Mouse (Mus musculus) left cerebral cortex, adult 2 months (tissue): Measurements from ENCODE around the gene Lrmp. TPM values are rescaled to one million over a fixed set of nuclear protein-coding genes. Genes with fewer than 3 reads are reported as not detected.
"Not testable (repeated sequence)": the region's sequence is repeated elsewhere in the genome, so short reads cannot be mapped to it uniquely, and the experiment has no call there.

Experiments
- DNase-seq, 2 experiments: peaks; one replicate each; pipeline ENCODE4 v3.0.0; 2021 to 2022; ENCODE audit warnings: low spot score in 2 of 2, mixed read lengths in 1 of 2; ENCODE audit errors: extremely low spot score in 1 of 2
- H3K27ac ChIP-seq: fragments of 200-600 bp; 2 replicates; pipeline ENCODE4 v1.8.1; 2022
- H3K4me3 ChIP-seq: fragments of 200-600 bp; 2 replicates; pipeline ENCODE4 v1.8.1; 2022
- CTCF ChIP-seq: fragments of 200-600 bp; IDR thresholded peaks from 2 replicates; pipeline ENCODE4 v1.8.1; 2022; ENCODE audit warnings: antibody characterized with exemption, mild to moderate bottlenecking, moderate library complexity
- intact Hi-C: fragments of 180-260 bp; cut with DNase I; formaldehyde crosslinking; loops from one replicate; pipeline ENCODE4 v1.15.1; 2025
- total RNA-seq, 2 experiments: library from RNA; stranded (reverse); gene quantifications; 2 replicates each; pipeline ENCODE4 v1.2.3; 2021

Gene Lrmp
- total RNA-seq, 2 experiments from 2014 or later = 2.4 to 2.5 TPM

DNA sequence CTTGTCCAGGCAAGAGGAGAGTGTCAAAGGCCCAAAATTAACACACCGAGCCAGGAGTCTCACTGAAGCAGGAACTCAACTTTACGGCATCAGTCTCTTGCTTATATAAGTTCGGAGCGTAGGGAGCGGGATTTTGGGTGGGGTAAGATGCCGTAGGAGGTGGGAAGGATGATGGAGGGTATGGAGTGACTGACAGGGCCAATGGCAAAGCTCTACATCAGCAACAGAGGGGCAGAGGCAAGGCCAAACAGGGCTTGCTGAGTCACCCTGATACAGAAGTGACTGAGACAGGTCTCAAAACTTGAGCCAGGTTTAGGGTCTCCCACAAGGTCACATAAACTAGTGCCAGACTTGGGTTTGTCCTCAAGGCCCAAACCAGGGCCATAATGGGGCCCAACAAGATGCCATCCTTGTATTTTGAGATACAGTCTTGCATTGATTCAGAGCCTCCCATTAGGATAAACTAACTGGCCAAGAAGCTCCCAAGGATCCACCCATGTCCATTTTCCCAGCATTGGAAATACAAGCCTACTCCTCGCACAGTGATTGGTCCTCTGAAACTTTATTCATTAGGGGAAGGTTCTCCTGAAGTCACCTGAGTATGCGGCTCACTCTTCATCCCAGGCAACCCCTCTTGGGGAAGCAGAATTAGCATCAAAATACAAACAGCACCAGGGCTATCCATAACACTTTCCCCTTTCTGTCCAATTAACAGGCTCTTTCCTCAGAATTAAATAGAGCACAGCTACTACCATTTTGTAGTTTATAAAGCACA is 30.9 kb upstream of the Lrmp start:
- Histone ChIP-seq H3K4me3 (no peak overlapping the region), H3K27ac (no peak overlapping the region)
- intact Hi-C loops = no loop called here
- no peak for DNase-seq
- TF ChIP-seq CTCF = no peak

DNA sequence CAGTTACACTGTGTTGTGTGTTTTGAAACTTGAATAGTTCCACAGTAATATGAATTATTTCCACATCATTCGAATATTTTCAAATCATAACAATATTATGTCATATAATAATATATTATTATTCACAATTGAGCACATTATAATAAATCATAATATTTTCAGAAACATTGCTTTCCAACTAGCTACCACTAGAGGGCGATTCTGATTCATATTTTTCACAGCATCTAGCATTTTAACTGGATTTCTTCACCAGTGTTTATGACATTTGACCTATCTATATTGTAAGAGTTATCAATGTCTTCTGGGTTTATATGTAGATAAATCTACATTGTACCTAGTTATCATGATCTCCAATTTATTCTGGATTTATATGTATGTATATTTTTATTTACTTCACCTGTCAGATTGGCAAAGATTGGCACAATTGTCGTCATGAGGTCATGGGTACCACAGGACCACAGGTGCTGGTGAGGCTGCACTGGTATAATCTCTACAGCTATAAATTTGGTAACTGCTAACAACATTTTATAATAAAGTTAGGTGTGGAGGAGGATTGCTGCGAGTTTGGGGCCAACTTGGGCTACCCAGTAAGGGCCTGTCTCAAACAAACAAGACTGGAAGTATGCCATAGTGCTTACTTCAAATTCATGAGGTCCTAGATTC is 26.9 kb upstream of the Lrmp start:
- DNase-seq = no peak
- intact Hi-C loops = loop anchor here (1.0 to 2.0 kb wide), 2 partner anchors 99 to 252 kb away; no protein-coding TSS in a partner anchor
- Histone ChIP-seq H3K4me3 (no peak overlapping the region), H3K27ac (no peak overlapping the region)
- TF ChIP-seq CTCF = peak; percentile 76

DNA sequence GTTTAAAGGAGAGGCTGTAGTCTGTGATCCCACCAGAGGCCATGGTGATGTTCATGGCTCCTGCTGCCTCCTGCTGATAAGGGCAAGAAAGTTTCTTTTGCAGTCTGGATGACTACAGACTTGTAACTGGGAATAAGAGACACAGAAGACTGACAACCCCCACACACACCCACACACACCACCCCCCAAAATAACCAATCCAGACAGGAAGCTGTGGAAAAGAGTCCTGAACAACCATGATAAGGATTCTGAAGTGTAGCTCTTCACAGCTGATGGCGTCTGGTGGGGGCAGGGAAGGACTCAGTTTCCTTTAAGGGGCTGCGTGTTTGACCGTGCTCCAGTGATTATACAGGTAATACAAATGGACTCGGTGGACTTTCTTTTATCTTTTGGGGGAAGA is 26.1 kb upstream of the Lrmp start:
- H3K4me3 ChIP-seq = no peak overlapping the region
- DNase-seq = no peak
- TF ChIP-seq CTCF = no peak
- H3K27ac ChIP-seq = no peak overlapping the region
- intact Hi-C loops = loop anchor here (2.0 kb wide), 1 partner anchor 251 kb away; no protein-coding TSS in a partner anchor

GRCm38 (mm10) chr6:145090201-145090863 is 25.1 kb upstream of the Lrmp start:
- no peak for DNase-seq
- intact Hi-C loops = no loop called here
- no peak for TF ChIP-seq CTCF
- Histone ChIP-seq H3K27ac (no peak overlapping the region), H3K4me3 (no peak overlapping the region)

- intact Hi-C loops = no loop called here
- DNase-seq = no peak
- Histone ChIP-seq H3K4me3 (no peak overlapping the region), H3K27ac (no peak overlapping the region)
- TF ChIP-seq CTCF = no peak
These were observed 24.5 kb upstream of the Lrmp start for GRCm38 (mm10) chr6:145090928-145091327.

DNA sequence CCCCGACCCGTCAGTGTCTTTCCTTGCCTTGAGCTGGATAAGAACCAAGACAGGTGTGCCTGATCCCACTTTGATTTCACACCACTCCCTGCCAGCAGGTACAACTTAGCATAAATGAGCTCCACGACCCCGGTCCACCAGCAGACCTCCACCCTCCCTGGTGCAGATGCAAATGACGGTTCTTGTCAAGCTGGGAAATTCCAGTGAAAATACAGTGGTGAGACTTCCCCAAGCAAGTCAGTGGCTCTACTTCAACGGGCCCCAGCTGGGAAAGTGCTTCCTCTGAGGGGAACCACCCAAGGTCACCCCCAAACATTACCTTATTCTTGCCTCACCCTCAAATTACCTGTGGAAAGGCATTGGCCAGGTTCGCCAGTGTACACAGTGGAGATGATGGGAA is 23.5 kb upstream of the Lrmp start:
- no peak overlapping the region for H3K4me3 ChIP-seq
- no peak overlapping the region for H3K27ac ChIP-seq
- intact Hi-C loops = no loop called here
- DNase-seq = no peak
- TF ChIP-seq CTCF = no peak

DNA sequence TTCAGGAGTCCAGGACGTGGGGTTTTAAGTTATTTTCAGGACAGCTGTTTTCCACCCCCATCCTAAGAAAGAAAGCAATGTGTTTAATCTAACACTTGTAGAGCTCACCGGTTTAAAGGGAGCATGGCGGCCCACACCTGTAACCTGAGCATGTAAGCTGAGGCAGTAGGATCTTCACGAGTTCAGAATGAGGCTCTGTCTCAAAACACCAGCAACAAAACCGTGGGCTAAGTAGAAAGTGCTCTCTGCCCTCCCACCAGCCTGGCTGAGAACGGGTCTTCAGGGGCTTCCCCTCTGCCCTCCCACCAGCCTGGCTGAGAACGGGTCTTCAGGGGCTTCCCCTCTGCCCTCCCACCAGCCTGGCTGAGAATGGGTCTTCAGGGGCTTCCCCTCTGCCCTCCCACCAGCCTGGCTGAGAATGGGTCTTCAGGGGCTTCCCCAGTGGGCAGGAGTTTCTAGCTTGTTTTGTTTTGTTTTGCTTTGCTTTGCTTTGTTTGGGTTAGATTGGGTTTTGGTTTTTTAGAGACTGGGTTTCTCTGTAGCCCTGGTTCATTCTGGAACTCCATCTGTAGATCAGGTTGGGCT is 22.3 kb upstream of the Lrmp start:
- H3K4me3 ChIP-seq, H3K27ac ChIP-seq, intact Hi-C loops, DNase-seq: not testable (repeated sequence)

GRCm38 (mm10) chr6:145094431-145094830 is 21.0 kb upstream of the Lrmp start:
- no peak for DNase-seq
- intact Hi-C loops = no loop called here

GRCm38 (mm10) chr6:145100923-145101322 is 14.5 kb upstream of the Lrmp start:
- Histone ChIP-seq H3K4me3 (no peak overlapping the region), H3K27ac (no peak overlapping the region)
- TF ChIP-seq CTCF = no peak
- intact Hi-C loops = no loop called here
- DNase-seq = no peak

More at GRCm38 (mm10) chr6:145094431-145094830, 21.0 kb upstream of the Lrmp start:
- Histone ChIP-seq H3K27ac (no peak overlapping the region), H3K4me3 (no peak overlapping the region)
- TF ChIP-seq CTCF = no peak

GRCm38 (mm10) chr6:145104241-145104939 is 11.1 kb upstream of the Lrmp start:
- H3K4me3 ChIP-seq = no peak overlapping the region
- DNase-seq = no peak
- intact Hi-C loops = no loop called here
- TF ChIP-seq CTCF = no peak
- no peak overlapping the region for H3K27ac ChIP-seq

DNA sequence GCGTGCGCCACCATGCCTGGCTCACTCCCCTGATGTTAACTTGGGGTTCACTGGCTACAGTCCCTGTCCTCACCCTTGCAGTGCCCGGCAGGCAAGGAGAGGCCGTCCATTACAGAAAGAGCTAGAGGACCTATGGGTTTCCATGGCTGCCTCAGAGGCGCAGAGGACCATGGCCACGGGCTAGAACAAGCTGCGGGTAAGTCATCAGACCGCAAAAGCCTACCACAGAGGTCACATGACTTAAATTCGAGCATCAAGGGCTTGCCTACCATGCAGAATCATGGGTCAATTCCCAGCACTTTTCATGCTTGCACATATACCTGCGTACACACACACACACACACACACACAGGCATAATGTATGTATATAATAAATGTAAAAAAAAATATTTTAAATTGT is 10.0 kb upstream of the Lrmp start:
- intact Hi-C loops = no loop called here
- no peak for TF ChIP-seq CTCF
- H3K4me3 ChIP-seq = no peak overlapping the region
- H3K27ac ChIP-seq = no peak overlapping the region
- DNase-seq = no peak
